Mouse (Mus musculus): Measurements from ENCODE around the gene Gm7138. TPM values are rescaled to one million over a fixed set of nuclear protein-coding genes. Genes with fewer than 3 reads are reported as not detected.
A peak's percentile ranks its signal among the peaks of the same experiment; 100 is the strongest.
"Not testable (repeated sequence)": the region's sequence is repeated elsewhere in the genome, so short reads cannot be mapped to it uniquely, and the experiment has no call there.

Gm7138 gene
- not detected in 2 replicates for polyA plus RNA-seq (2014; fragmentation: Nextera tagmentation; extraction: Ambion mirVana)

DNA sequence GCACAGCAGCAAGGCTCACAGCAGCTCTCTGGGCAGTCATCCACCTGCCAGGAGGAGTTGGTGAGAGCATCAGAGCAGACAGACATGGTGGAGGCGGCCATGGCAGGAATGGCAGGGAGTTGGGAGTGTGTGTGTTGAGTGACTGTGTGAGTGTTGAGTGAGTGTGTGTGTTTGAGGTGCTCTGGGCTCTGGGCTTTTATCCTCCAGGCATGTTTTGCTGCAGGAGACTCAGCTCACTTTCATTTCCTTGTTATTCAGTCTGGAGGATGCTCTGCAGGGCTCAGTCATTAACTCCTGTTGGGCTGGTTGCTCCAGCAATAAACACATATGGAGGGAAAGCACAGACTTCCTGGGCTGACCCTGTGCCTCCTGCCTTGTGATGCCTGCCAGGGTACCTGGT, at the start of gene Gm7138:
Gm7138 (minus strand) TSS at position 101 of the 400 bp plus-strand sequence.
- H3K27me3 ChIP-seq (ENCODE audit: control insufficient read depth, insufficient read depth, low read length); H3K4me3 ChIP-seq (ENCODE audit: low read depth, low read length); H3K36me3 ChIP-seq (replicated peaks; ENCODE audit: control insufficient read depth, insufficient read depth, low read depth, low read length); H3K4me1 ChIP-seq (ENCODE audit: control insufficient read depth, insufficient read depth, low read length); H3K9ac ChIP-seq (replicated peaks; ENCODE audit: low read length); ATAC-seq (replicated peaks; ENCODE audit: insufficient number of reproducible peaks, low FRiP score, low TSS enrichment, low read depth); H3K4me2 ChIP-seq (ENCODE audit: low read depth, low read length); H3K27ac ChIP-seq (replicated peaks; ENCODE audit: low read depth, low read length); H3K9me3 ChIP-seq (replicated peaks; ENCODE audit: control insufficient read depth, low read length); DNase-seq (ENCODE audit: low spot score): not testable (repeated sequence)
- WGBS = 40% methylated on average over 1 of the region's 1 CpGs

- no peak overlapping the region for H3K4me3 ChIP-seq (ENCODE audit: low read depth, low read length)
- H3K4me2 ChIP-seq (ENCODE audit: low read depth, low read length) = no peak overlapping the region
- 34% methylated on average over 4 of the region's 4 CpGs for WGBS
- no peaks in the 10 kb centered on the region for H3K4me1 ChIP-seq (ENCODE audit: control insufficient read depth, insufficient read depth, low read length)
- no peaks in the 10 kb centered on the region for H3K27me3 ChIP-seq (ENCODE audit: control insufficient read depth, insufficient read depth, low read length)
- H3K27ac ChIP-seq (replicated peaks; ENCODE audit: low read depth, low read length) = no peak overlapping the region
- ATAC-seq (replicated peaks; ENCODE audit: insufficient number of reproducible peaks, low FRiP score, low TSS enrichment, low read depth) (no peak), DNase-seq (ENCODE audit: low spot score) (peak; percentile 4)
- no peaks in the 10 kb centered on the region for H3K36me3 ChIP-seq (replicated peaks; ENCODE audit: control insufficient read depth, insufficient read depth, low read depth, low read length)
- H3K9ac ChIP-seq (replicated peaks; ENCODE audit: low read length) = no peak overlapping the region
- H3K9me3 ChIP-seq (replicated peaks; ENCODE audit: control insufficient read depth, low read length) = no peaks in the 10 kb centered on the region
Measured at GRCm38 (mm10) chr10:77819203-77819602, 42.5 kb upstream of the Gm7138 start.

GRCm38 (mm10) chr10:77818523-77818922, 41.8 kb upstream of the Gm7138 start:
- 0 out of 2 replicates have a peak, but pooled peaks have one; percentile 16 for ATAC-seq (replicated peaks; ENCODE audit: insufficient number of reproducible peaks, low FRiP score, low TSS enrichment, low read depth)
- no peak overlapping the region for H3K4me2 ChIP-seq (ENCODE audit: low read depth, low read length)
- no peaks in the 10 kb centered on the region for H3K36me3 ChIP-seq (replicated peaks; ENCODE audit: control insufficient read depth, insufficient read depth, low read depth, low read length)
- H3K9me3 ChIP-seq (replicated peaks; ENCODE audit: control insufficient read depth, low read length) = no peaks in the 10 kb centered on the region
- no peak for DNase-seq (ENCODE audit: low spot score)
- no peak overlapping the region for H3K27ac ChIP-seq (replicated peaks; ENCODE audit: low read depth, low read length)
- no peak overlapping the region for H3K4me3 ChIP-seq (ENCODE audit: low read depth, low read length)
- no peak overlapping the region for H3K9ac ChIP-seq (replicated peaks; ENCODE audit: low read length)
- H3K4me1 ChIP-seq (ENCODE audit: control insufficient read depth, insufficient read depth, low read length) = no peaks in the 10 kb centered on the region
- WGBS = 93% methylated on average over 4 of the region's 4 CpGs
- H3K27me3 ChIP-seq (ENCODE audit: control insufficient read depth, insufficient read depth, low read length) = no peaks in the 10 kb centered on the region

DNA sequence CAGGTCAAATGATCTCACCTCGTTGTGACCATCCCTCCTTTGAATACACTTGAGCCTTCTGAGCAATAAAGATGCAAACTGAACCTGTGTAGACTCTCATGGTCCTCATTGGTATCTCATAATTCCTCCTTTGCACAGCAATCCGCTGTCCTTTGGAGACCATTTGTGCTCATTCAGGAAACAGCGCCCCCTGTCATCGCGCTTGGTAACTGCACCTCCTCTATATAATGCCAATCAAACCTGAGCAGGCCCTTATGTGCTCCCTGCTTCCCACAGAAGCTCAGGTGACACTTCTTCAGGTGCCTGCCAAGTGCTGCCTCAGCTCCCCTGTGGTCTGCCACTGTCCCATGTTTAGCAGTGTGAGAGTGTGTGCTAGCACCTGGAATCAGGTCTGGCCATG, 38.8 kb upstream of the Gm7138 start:
- H3K9me3 ChIP-seq (replicated peaks; ENCODE audit: control insufficient read depth, low read length) = no peaks in the 10 kb centered on the region
- H3K4me2 ChIP-seq (ENCODE audit: low read depth, low read length) = no peak overlapping the region
- H3K4me3 ChIP-seq (ENCODE audit: low read depth, low read length) = no peak overlapping the region
- no peaks in the 10 kb centered on the region for H3K36me3 ChIP-seq (replicated peaks; ENCODE audit: control insufficient read depth, insufficient read depth, low read depth, low read length)
- H3K9ac ChIP-seq (replicated peaks; ENCODE audit: low read length) = no peak overlapping the region
- 32% methylated on average over 5 of the region's 5 CpGs for WGBS
- DNase-seq (ENCODE audit: low spot score) (peak; percentile 50), ATAC-seq (replicated peaks; ENCODE audit: insufficient number of reproducible peaks, low FRiP score, low TSS enrichment, low read depth) (0 out of 2 replicates have a peak, but pooled peaks have one; percentile 60)
- no peaks in the 10 kb centered on the region for H3K27me3 ChIP-seq (ENCODE audit: control insufficient read depth, insufficient read depth, low read length)
- H3K27ac ChIP-seq (replicated peaks; ENCODE audit: low read depth, low read length) = no peak overlapping the region
- H3K4me1 ChIP-seq (ENCODE audit: control insufficient read depth, insufficient read depth, low read length) = no peaks in the 10 kb centered on the region

DNA sequence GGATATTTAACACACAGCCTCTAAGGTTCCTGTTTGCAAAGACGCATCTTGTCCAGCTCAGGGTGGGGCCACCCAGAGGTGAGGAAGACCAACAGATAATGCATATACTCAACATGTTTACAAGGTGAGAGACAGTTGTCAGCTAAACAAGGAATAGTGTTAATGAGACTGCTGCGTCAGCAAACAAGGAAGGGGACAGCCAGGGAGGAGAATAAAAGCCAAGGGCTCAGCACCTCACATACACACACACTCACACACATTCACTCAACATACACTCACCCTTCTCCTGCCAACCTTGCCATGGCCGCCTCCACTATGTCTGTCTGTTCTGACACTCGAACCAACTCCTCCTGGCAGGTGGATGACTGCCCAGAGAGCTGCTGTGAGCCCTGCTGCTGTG, 37.6 kb upstream of the Gm7138 start, which contains the start of gene Gm2696:
Gm2696 (plus strand) TSS at position 301 of the 400 bp plus-strand sequence.
- Histone ChIP-seq H3K4me1 (ENCODE audit: control insufficient read depth, insufficient read depth, low read length) (no peaks in the 10 kb centered on the region), H3K36me3 (replicated peaks; ENCODE audit: control insufficient read depth, insufficient read depth, low read depth, low read length) (no peaks in the 10 kb centered on the region), H3K4me3 (ENCODE audit: low read depth, low read length) (no peak within 1 kb of the TSS), H3K27me3 (ENCODE audit: control insufficient read depth, insufficient read depth, low read length) (no peaks in the 10 kb centered on the region), H3K9ac (replicated peaks; ENCODE audit: low read length) (no peak within 1 kb of the TSS), H3K4me2 (ENCODE audit: low read depth, low read length) (no peak within 1 kb of the TSS), H3K9me3 (replicated peaks; ENCODE audit: control insufficient read depth, low read length) (no peaks in the 10 kb centered on the region), H3K27ac (replicated peaks; ENCODE audit: low read depth, low read length) (no peak within 1 kb of the TSS)
- WGBS = 54% methylated on average over 4 of the region's 4 CpGs
- DNase-seq (ENCODE audit: low spot score) (no peak), ATAC-seq (replicated peaks; ENCODE audit: insufficient number of reproducible peaks, low FRiP score, low TSS enrichment, low read depth) (no peak)

DNA sequence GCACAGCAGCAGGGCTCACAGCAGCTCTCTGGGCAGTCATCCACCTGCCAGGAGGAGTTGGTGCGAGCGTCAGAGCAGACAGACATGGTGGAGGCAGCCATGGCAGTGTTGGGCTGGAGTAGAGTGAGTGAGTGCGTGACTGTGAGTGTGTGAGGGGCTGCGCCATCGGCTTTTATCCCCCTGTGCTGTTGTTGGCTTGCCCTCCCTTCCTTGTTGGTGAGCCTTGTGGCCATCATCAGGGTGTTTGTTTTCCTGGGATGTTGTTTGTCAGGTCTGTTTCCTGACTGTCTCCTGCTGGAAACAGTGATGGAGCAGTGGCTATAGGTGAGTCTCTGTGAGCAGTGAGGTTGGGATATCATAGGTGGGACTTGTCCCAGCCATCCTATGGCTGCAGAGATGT, 35.0 kb upstream of the Gm7138 start, which contains the start of gene Gm9507:
Gm9507 (minus strand) TSS at position 101 of the 400 bp plus-strand sequence.
- H3K4me1 ChIP-seq (ENCODE audit: control insufficient read depth, insufficient read depth, low read length) = no peaks in the 10 kb centered on the region
- ATAC-seq (replicated peaks; ENCODE audit: insufficient number of reproducible peaks, low FRiP score, low TSS enrichment, low read depth) = no peak

DNA sequence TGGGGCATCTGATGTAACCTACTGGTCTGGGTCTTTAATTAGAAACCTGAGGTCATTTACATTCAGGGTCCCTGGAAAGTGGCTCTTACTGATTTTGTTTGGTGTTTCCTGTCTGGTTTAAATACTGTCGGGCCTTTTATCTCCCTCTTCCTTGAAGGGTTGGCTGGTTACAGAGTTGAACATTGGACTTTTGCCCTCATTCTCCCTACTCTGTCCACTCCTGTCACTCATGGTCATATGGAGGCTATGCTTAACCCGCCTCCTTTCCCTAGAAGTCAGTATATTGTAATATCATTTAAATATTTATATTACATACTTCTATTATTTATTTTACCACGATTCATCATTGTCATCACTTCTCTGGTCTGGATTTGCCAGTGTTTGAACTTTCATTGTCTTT, 27.4 kb upstream of the Gm7138 start:
- Histone ChIP-seq H3K4me3 (ENCODE audit: low read depth, low read length) (no peak overlapping the region), H3K9ac (replicated peaks; ENCODE audit: low read length) (no peak overlapping the region), H3K9me3 (replicated peaks; ENCODE audit: control insufficient read depth, low read length) (no peaks in the 10 kb centered on the region), H3K4me1 (ENCODE audit: control insufficient read depth, insufficient read depth, low read length) (no peaks in the 10 kb centered on the region), H3K27me3 (ENCODE audit: control insufficient read depth, insufficient read depth, low read length) (no peaks in the 10 kb centered on the region), H3K4me2 (ENCODE audit: low read depth, low read length) (no peak overlapping the region), H3K36me3 (replicated peaks; ENCODE audit: control insufficient read depth, insufficient read depth, low read depth, low read length) (no peaks in the 10 kb centered on the region), H3K27ac (replicated peaks; ENCODE audit: low read depth, low read length) (no peak overlapping the region)
- 82% methylated on average over 3 of the region's 3 CpGs for WGBS
- no peak for DNase-seq (ENCODE audit: low spot score)
- ATAC-seq (replicated peaks; ENCODE audit: insufficient number of reproducible peaks, low FRiP score, low TSS enrichment, low read depth) = no peak

More for the DNA sequence above, 35.0 kb upstream of the Gm7138 start, which contains the start of gene Gm9507:
- no peaks in the 10 kb centered on the region for H3K27me3 ChIP-seq (ENCODE audit: control insufficient read depth, insufficient read depth, low read length)
- H3K9me3 ChIP-seq (replicated peaks; ENCODE audit: control insufficient read depth, low read length) = no peaks in the 10 kb centered on the region
- H3K27ac ChIP-seq (replicated peaks; ENCODE audit: low read depth, low read length) = no peak within 1 kb of the TSS
- 66% methylated on average over 5 of the region's 5 CpGs for WGBS
- H3K36me3 ChIP-seq (replicated peaks; ENCODE audit: control insufficient read depth, insufficient read depth, low read depth, low read length) = no peaks in the 10 kb centered on the region
- DNase-seq (ENCODE audit: low spot score) = no peak
- no peak within 1 kb of the TSS for H3K4me2 ChIP-seq (ENCODE audit: low read depth, low read length)
- H3K4me3 ChIP-seq (ENCODE audit: low read depth, low read length) = no peak within 1 kb of the TSS
- no peak within 1 kb of the TSS for H3K9ac ChIP-seq (replicated peaks; ENCODE audit: low read length)

DNA sequence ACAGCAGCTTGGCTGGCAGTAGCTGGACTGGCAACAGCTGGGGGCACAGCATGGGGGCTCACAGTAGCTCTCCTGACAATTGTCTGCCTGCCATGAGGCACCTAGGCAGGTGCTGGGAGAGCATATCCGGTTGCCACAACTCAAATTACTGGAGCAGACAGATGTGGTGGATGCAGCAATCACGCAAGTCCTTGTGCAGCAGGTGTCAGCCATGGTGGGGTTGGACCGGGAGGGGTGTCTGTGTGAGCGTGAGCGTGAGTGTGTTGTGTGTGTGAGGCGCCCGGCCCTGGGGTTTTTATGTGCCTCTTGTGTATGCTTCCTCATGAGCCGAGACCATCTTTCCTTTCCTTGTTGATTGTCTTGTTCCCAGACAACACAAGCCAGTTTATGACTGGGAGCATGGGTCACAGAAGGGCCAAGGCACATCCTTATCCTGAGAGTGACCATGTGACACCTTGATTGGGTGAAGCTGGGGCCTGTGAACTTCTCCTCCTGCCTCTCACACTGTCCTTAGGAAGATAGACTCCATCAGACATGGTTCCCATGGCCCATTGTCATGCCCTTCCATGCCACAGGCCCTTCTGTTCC, 22.3 kb upstream of the Gm7138 start, which contains the start of gene Gm19668:
Gm19668 (minus strand) TSS at position 213 of the 588 bp plus-strand sequence.
- H3K27ac ChIP-seq (replicated peaks; ENCODE audit: low read depth, low read length) = no peak within 1 kb of the TSS
- no peaks in the 10 kb centered on the region for H3K36me3 ChIP-seq (replicated peaks; ENCODE audit: control insufficient read depth, insufficient read depth, low read depth, low read length)
- H3K4me1 ChIP-seq (ENCODE audit: control insufficient read depth, insufficient read depth, low read length) = no peaks in the 10 kb centered on the region
- no peak within 1 kb of the TSS for H3K9ac ChIP-seq (replicated peaks; ENCODE audit: low read length)
- no peaks in the 10 kb centered on the region for H3K9me3 ChIP-seq (replicated peaks; ENCODE audit: control insufficient read depth, low read length)
- 53% methylated on average over 8 of the region's 8 CpGs for WGBS
- no peak for DNase-seq (ENCODE audit: low spot score)
- no peaks in the 10 kb centered on the region for H3K27me3 ChIP-seq (ENCODE audit: control insufficient read depth, insufficient read depth, low read length)
- H3K4me2 ChIP-seq (ENCODE audit: low read depth, low read length) = no peak within 1 kb of the TSS
- no peak within 1 kb of the TSS for H3K4me3 ChIP-seq (ENCODE audit: low read depth, low read length)
- ATAC-seq (replicated peaks; ENCODE audit: insufficient number of reproducible peaks, low FRiP score, low TSS enrichment, low read depth) = no peak

Measured in embryonic facial prominence, embryonic 11.5 days (tissue).